Mouse (Mus musculus) thymus, postnatal 36 days (tissue): ENCODE data around the gene Hbb-bs.
"Not testable (repeated sequence)": the region's sequence is repeated elsewhere in the genome, so short reads cannot be mapped to it uniquely, and the experiment has no call there.

Source experiments
- DNase-seq, 2 experiments: peaks; one replicate each; pipeline ENCODE4 v3.0.0; 2022; ENCODE audit warnings: mixed read lengths in 2 of 2

The Hbb-bs gene

GRCm38 (mm10) chr7:103810746-103811145 lies 17.1 kb downstream of the Hbb-bs start:
- no peak for DNase-seq

- no peak for DNase-seq
These were observed 17.6 kb downstream of the Hbb-bs start for GRCm38 (mm10) chr7:103810296-103810695.

GRCm38 (mm10) chr7:103809801-103810155 lies 18.1 kb downstream of the Hbb-bs start:
- no peak for DNase-seq

GRCm38 (mm10) chr7:103808971-103809800 lies 18.7 kb downstream of the Hbb-bs start:
- no peak for DNase-seq

- not testable (repeated sequence) for DNase-seq
These were observed 19.8 kb downstream of the Hbb-bs start for GRCm38 (mm10) chr7:103808120-103808519.

- DNase-seq: no peak
These were observed 21.0 kb downstream of the Hbb-bs start for GRCm38 (mm10) chr7:103806856-103807255.

- DNase-seq: no peak
These were observed 35.1 kb downstream of the Hbb-bs start for GRCm38 (mm10) chr7:103792669-103793388.

- DNase-seq: no peak
These were observed 36.2 kb downstream of the Hbb-bs start, which contains the start of gene Olfr67 for GRCm38 (mm10) chr7:103791721-103792120. Olfr67 (minus strand) TSS chr7:103791821.

- DNase-seq: no peak
These were observed 48.3 kb downstream of the Hbb-bs start, which contains the start of gene Olfr68 for GRCm38 (mm10) chr7:103779598-103779997. Olfr68 (minus strand) TSS chr7:103779698.

GRCm38 (mm10) chr7:103777652-103778051 lies 50.2 kb downstream of the Hbb-bs start:
- DNase-seq: not testable (repeated sequence)
